Mouse (Mus musculus) WW6 (cell line): Measurements from ENCODE around the gene Gm16434.
"Not testable (repeated sequence)": the region's sequence is repeated elsewhere in the genome, so short reads cannot be mapped to it uniquely, and the experiment has no call there.

Experiments
- DNase-seq: peaks from one replicate; pipeline ENCODE4 v3.0.0-alpha.2; 2013; ENCODE audit warnings: low read depth, low spot score

Gm16434 gene

GRCm38 (mm10) chr14:7194440-7194839 is at the start of gene Gm16434:
TSS of gene Gm16434 (minus strand) at chr14:7194540.
- DNase-seq, result not testable (repeated sequence)

GRCm38 (mm10) chr14:7243498-7243897 is 49.2 kb upstream of the Gm16434 start:
- DNase-seq, result peak; percentile 3

- DNase-seq, result not testable (repeated sequence)
These were observed 5.7 kb upstream of the Gm16434 start for GRCm38 (mm10) chr14:7200070-7200469.

GRCm38 (mm10) chr14:7174483-7174971 is 19.8 kb downstream of the Gm16434 start, which contains the start of gene Gm3512:
TSS of gene Gm3512 (minus strand) at chr14:7174533.
- DNase-seq, result not testable (repeated sequence)
